Mouse (Mus musculus): ENCODE results near the gene Ttc7b. TPM values are rescaled to one million over a fixed set of nuclear protein-coding genes. Genes with fewer than 3 reads are reported as not detected.

The Ttc7b gene
- polyA plus RNA-seq, 1 experiment, result 7.1 TPM

DNA sequence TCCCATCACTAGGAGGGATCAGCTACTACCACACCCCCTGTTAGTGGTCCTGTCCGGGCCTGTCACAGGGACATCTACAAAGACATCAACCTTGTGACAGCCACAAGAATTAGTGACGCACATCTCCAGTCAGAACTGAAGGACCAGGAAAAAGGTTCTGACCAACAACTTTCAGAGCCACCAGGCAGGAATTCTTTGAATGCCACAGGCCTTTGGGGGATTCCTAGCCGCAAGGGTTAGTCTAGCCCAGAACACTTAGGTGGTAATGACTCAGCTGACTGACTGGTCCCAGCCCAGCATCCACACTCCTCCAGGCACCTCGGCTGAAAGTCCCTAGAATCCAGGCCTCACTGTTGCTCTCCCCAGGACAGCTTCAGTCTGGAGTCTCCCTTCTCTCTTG is 240.7 kb downstream of the Ttc7b start:
- H3K4me3 ChIP-seq (ENCODE audit: control insufficient read depth, low read depth, low read length), result no peak overlapping the region
- H3K27ac ChIP-seq (ENCODE audit: control insufficient read depth, insufficient read depth, low read depth, low read length), result no peak overlapping the region
- H3K36me3 ChIP-seq (ENCODE audit: control insufficient read depth, insufficient read depth, low read length), result no peaks in the 10 kb centered on the region
- TF ChIP-seq CTCF (IDR thresholded peaks at IDR 0.05; ENCODE audit: control insufficient read depth, insufficient read depth, insufficient replicate concordance, low read depth, low read length), result no peak
- TF ChIP-seq POLR2A (IDR thresholded peaks at IDR 0.05; ENCODE audit: control insufficient read depth, low read depth, low read length), result no peak
- H3K27me3 ChIP-seq (ENCODE audit: control insufficient read depth, insufficient read depth, low read length), result no peaks in the 10 kb centered on the region
- H3K4me1 ChIP-seq (ENCODE audit: control insufficient read depth, insufficient read depth, low read length), result peaks cover 8% of the 10 kb centered on the region

DNA sequence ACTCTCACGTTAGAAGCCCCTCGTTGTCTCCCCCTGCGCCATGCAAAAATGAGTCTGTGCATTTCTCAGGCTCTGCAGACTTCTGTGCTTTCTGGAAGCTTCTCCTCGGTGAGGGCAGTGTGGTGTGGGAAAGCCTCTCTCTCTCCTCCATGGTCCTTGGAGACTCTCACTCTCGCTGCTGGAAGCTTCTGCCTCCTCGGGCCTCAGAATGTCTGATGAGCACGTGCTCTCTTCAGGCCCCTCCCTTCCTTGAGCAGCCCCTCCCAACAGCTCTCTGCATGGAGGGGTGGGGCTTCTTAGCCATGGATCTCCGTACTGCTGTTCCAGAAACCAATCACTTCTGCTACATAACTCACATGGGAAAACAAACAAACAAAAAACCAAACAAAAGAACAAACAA is 242.3 kb downstream of the Ttc7b start:
- no peak for TF ChIP-seq CTCF (IDR thresholded peaks at IDR 0.05; ENCODE audit: control insufficient read depth, insufficient read depth, insufficient replicate concordance, low read depth, low read length)
- no peak for TF ChIP-seq POLR2A (IDR thresholded peaks at IDR 0.05; ENCODE audit: control insufficient read depth, low read depth, low read length)

DNA sequence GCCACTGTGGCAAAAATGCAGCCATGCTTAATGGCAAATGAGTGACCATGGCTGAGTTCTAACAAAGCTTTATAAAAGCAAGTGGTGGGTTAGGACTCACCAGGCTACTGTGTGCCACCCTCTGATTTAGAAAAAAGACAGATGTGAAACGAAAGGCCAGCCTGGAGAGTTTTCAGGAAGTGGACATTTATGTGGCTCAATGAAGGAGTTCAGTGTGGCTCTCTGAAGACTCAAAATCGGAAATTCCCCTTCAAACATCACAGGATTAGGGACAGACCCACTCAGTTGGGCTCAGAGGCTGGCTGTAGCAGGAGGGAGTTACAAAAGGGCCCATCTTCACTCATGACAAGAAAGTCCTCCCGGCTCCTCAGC is 243.1 kb downstream of the Ttc7b start:
- H3K27me3 ChIP-seq (ENCODE audit: control insufficient read depth, insufficient read depth, low read length), result no peaks in the 10 kb centered on the region
- TF ChIP-seq CTCF (IDR thresholded peaks at IDR 0.05; ENCODE audit: control insufficient read depth, insufficient read depth, insufficient replicate concordance, low read depth, low read length) (no peak), POLR2A (IDR thresholded peaks at IDR 0.05; ENCODE audit: control insufficient read depth, low read depth, low read length) (no peak)
- H3K27ac ChIP-seq (ENCODE audit: control insufficient read depth, insufficient read depth, low read depth, low read length), result no peak overlapping the region
- peaks cover 8% of the 10 kb centered on the region for H3K4me1 ChIP-seq (ENCODE audit: control insufficient read depth, insufficient read depth, low read length)
- no peak overlapping the region for H3K4me3 ChIP-seq (ENCODE audit: control insufficient read depth, low read depth, low read length)
- H3K36me3 ChIP-seq (ENCODE audit: control insufficient read depth, insufficient read depth, low read length), result no peaks in the 10 kb centered on the region

More for the DNA sequence above, 242.3 kb downstream of the Ttc7b start:
- H3K36me3 ChIP-seq (ENCODE audit: control insufficient read depth, insufficient read depth, low read length), result no peaks in the 10 kb centered on the region
- no peak overlapping the region for H3K27ac ChIP-seq (ENCODE audit: control insufficient read depth, insufficient read depth, low read depth, low read length)
- H3K4me1 ChIP-seq (ENCODE audit: control insufficient read depth, insufficient read depth, low read length), result peaks cover 8% of the 10 kb centered on the region
- H3K27me3 ChIP-seq (ENCODE audit: control insufficient read depth, insufficient read depth, low read length), result no peaks in the 10 kb centered on the region
- no peak overlapping the region for H3K4me3 ChIP-seq (ENCODE audit: control insufficient read depth, low read depth, low read length)

DNA sequence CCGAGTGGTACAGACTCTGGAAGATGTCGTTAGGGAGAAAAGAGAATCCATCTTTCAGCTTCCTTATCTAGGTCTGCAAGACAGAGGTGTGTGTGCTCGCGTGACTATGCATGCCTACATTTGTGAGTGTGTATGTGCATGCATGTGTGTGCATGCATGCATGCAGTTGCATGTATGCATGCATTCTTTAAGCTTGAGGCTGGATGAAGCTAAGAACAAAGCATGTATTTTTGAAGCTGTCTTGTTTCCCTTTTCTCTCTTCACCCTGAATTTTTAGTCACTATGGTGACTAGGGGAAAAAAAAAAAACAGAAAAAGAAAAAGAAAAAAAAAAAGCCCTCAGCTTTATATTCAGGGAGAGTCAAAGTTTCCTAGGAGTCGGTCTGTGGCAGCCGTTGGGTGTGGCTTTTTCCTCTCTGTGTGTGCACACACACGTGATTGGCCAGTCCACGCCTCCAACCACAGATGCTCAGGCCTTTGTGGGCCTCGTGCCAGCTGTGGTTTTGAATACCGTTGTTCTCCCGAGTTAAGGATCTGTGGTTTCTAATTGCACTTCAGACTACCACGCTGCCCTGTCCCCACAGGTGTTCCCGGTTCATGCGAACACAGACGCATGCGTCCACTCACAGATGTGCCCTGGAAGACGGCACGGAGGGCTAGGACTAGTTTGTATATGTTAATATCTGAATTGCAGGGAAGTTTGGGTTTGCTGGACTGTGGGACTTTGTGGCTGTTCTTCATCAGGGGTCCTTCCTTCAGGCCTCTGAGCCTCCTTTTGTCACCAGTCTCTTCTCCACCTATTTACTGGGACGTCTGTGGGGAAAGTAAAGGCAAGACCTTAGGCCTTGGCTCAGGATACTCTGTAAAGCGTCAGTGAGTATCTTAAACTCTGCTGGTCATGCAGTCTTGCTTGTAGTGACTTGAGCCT is 243.8 kb downstream of the Ttc7b start:
- H3K36me3 ChIP-seq (ENCODE audit: control insufficient read depth, insufficient read depth, low read length), result no peaks in the 10 kb centered on the region
- TF ChIP-seq POLR2A (IDR thresholded peaks at IDR 0.05; ENCODE audit: control insufficient read depth, low read depth, low read length) (no peak), CTCF (IDR thresholded peaks at IDR 0.05; ENCODE audit: control insufficient read depth, insufficient read depth, insufficient replicate concordance, low read depth, low read length) (no peak)
- H3K27me3 ChIP-seq (ENCODE audit: control insufficient read depth, insufficient read depth, low read length), result no peaks in the 10 kb centered on the region
- H3K4me3 ChIP-seq (ENCODE audit: control insufficient read depth, low read depth, low read length), result no peak overlapping the region
- H3K27ac ChIP-seq (ENCODE audit: control insufficient read depth, insufficient read depth, low read depth, low read length), result no peak overlapping the region
- peaks cover 8% of the 10 kb centered on the region for H3K4me1 ChIP-seq (ENCODE audit: control insufficient read depth, insufficient read depth, low read length)

DNA sequence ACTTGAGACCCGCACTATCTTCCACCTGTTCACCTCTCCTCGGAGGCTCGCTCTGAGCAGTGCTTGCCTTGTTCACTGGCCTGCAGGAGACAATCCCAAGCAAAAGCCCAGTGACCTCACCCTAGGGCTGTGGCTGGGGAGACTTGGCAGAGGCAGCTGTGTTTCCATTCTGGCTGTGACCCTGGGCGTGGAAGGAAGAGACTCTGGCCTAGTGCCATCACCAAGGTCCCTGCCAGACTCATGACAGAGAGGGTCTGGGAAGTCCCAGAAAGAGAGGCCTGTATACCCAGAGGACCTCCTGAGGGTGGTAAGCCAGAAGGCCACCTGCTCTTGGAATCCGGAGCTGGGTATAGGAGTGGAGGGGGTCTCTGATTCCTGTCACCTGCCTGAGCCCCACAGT is 244.8 kb downstream of the Ttc7b start:
- Histone ChIP-seq H3K4me1 (ENCODE audit: control insufficient read depth, insufficient read depth, low read length) (peaks cover 8% of the 10 kb centered on the region), H3K27ac (ENCODE audit: control insufficient read depth, insufficient read depth, low read depth, low read length) (no peak overlapping the region), H3K36me3 (ENCODE audit: control insufficient read depth, insufficient read depth, low read length) (no peaks in the 10 kb centered on the region), H3K27me3 (ENCODE audit: control insufficient read depth, insufficient read depth, low read length) (no peaks in the 10 kb centered on the region), H3K4me3 (ENCODE audit: control insufficient read depth, low read depth, low read length) (no peak overlapping the region)
- TF ChIP-seq POLR2A (IDR thresholded peaks at IDR 0.05; ENCODE audit: control insufficient read depth, low read depth, low read length) (no peak), CTCF (IDR thresholded peaks at IDR 0.05; ENCODE audit: control insufficient read depth, insufficient read depth, insufficient replicate concordance, low read depth, low read length) (no peak)

DNA sequence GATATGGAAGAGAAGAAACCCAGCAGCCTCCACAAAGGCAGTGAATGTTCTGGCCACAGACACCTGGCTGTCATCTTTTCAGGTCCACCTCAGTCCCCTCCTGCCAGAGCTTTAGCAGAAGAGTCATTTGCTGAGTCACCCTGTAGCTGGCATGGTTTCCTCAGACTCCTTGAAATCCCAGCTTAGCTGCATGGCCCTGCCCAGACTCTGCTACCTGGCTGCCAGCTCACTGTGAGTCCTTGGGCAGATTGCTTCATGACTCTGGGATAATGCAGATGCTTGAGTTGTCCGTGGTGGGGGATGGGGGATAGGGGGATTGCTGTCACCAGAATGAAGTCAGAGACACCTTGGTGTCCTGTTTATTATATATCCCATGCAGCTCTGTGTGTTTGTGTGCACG is 247.6 kb downstream of the Ttc7b start:
- H3K36me3 ChIP-seq (ENCODE audit: control insufficient read depth, insufficient read depth, low read length), result no peaks in the 10 kb centered on the region
- H3K27me3 ChIP-seq (ENCODE audit: control insufficient read depth, insufficient read depth, low read length), result no peaks in the 10 kb centered on the region
- TF ChIP-seq POLR2A (IDR thresholded peaks at IDR 0.05; ENCODE audit: control insufficient read depth, low read depth, low read length) (no peak), CTCF (IDR thresholded peaks at IDR 0.05; ENCODE audit: control insufficient read depth, insufficient read depth, insufficient replicate concordance, low read depth, low read length) (no peak)
- peaks cover under 1% of the 10 kb centered on the region; the same call in 1 of the 2 replicates for H3K4me1 ChIP-seq (ENCODE audit: control insufficient read depth, insufficient read depth, low read length)
- no peak overlapping the region for H3K4me3 ChIP-seq (ENCODE audit: control insufficient read depth, low read depth, low read length)
- no peak overlapping the region for H3K27ac ChIP-seq (ENCODE audit: control insufficient read depth, insufficient read depth, low read depth, low read length)

DNA sequence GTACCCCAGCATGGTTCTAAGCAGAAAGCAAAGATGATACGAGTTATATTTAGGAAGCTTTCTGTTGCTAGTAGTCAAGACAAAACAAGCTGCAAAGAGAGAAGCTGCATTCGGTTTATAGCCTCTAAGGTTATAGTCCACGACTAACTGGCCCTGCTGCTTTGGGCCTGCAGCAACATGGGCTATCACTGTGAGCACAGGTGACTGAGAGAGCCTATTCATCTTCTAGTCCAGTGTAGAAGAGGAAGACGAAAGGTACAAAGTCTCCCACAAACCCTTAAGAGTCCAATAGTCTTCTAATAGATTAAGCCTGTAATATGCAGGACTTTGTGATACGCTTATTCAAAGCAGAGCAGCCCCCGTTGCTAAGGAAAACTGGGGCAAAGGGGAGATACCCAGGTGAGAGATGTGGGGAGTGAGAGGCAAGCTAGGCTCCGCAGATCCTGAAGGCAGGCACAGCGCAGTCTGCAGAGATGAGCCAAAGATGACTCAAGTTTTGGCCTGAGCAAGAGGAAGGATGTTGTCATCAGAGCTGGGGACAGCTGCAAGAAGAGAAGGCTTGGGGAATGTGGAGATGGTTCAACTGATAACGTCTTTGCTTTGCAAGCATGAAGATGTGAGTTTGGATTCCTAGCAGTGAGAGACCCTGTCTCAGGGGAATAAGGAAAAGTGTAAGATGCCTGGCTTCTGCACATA is 250.5 kb downstream of the Ttc7b start:
- H3K4me1 ChIP-seq (ENCODE audit: control insufficient read depth, insufficient read depth, low read length), result peaks cover 6% of the 10 kb centered on the region
- H3K36me3 ChIP-seq (ENCODE audit: control insufficient read depth, insufficient read depth, low read length), result no peaks in the 10 kb centered on the region
- H3K27me3 ChIP-seq (ENCODE audit: control insufficient read depth, insufficient read depth, low read length), result no peaks in the 10 kb centered on the region
- H3K27ac ChIP-seq (ENCODE audit: control insufficient read depth, insufficient read depth, low read depth, low read length), result no peak overlapping the region
- no peak overlapping the region for H3K4me3 ChIP-seq (ENCODE audit: control insufficient read depth, low read depth, low read length)
- TF ChIP-seq CTCF (IDR thresholded peaks at IDR 0.05; ENCODE audit: control insufficient read depth, insufficient read depth, insufficient replicate concordance, low read depth, low read length) (no peak), POLR2A (IDR thresholded peaks at IDR 0.05; ENCODE audit: control insufficient read depth, low read depth, low read length) (no peak)
